Mouse (Mus musculus): ENCODE measurements around the gene Smarcc1. TPM values are rescaled to one million over a fixed set of nuclear protein-coding genes. Genes with fewer than 3 reads are reported as not detected.
"Not testable (repeated sequence)": the region's sequence is repeated elsewhere in the genome, so short reads cannot be mapped to it uniquely, and the experiment has no call there.

Gene Smarcc1
- 23.1 and 26.6 TPM in 2 replicates for polyA plus RNA-seq (2015; fragmentation: Nextera tagmentation; extraction: Ambion mirVana)

GRCm38 (mm10) chr9:110116977-110117778 lies at the start of gene Smarcc1:
Gene Smarcc1 (plus strand): TSS chr9:110117708.
- H3K4me3 ChIP-seq (ENCODE audit: low read depth, low read length): peak within 1 kb of the TSS; percentile 88
- no peaks in the 10 kb centered on the region for H3K27me3 ChIP-seq (ENCODE audit: control insufficient read depth, insufficient read depth, low read length)
- WGBS: under 1% methylated on average over 61 of the region's 79 CpGs
- no peaks in the 10 kb centered on the region; the same call in 1 of the 2 replicates for H3K36me3 ChIP-seq (ENCODE audit: control insufficient read depth, insufficient read depth, low read length)
- peak within 1 kb of the TSS; percentile 86 for H3K9ac ChIP-seq (ENCODE audit: low read length)
- H3K27ac ChIP-seq (replicated peaks): peak within 1 kb of the TSS; percentile 97
- ATAC-seq (ENCODE audit: low FRiP score, low TSS enrichment): peak; percentile 96
- H3K9me3 ChIP-seq (ENCODE audit: control insufficient read depth, low read length): no peaks in the 10 kb centered on the region
- no peaks in the 10 kb centered on the region for H3K4me1 ChIP-seq (replicated peaks; ENCODE audit: control insufficient read depth, insufficient read depth)
- peak; percentile 92 for DNase-seq (ENCODE audit: low spot score)
- H3K4me2 ChIP-seq (replicated peaks; ENCODE audit: low read depth): peak within 1 kb of the TSS; percentile 76
- TF ChIP-seq CTCF (IDR thresholded peaks at IDR 0.05; ENCODE audit: low read depth): peak; percentile 3; the same call in 1 of the 2 replicates
- TF ChIP-seq EP300 (optimal IDR thresholded peaks at IDR 0.05): no peak

- TF ChIP-seq EP300 (optimal IDR thresholded peaks at IDR 0.05) (no peak), CTCF (IDR thresholded peaks at IDR 0.05; ENCODE audit: low read depth) (no peak)
- no peaks in the 10 kb centered on the region for H3K27me3 ChIP-seq (ENCODE audit: control insufficient read depth, insufficient read depth, low read length)
- H3K4me1 ChIP-seq (replicated peaks; ENCODE audit: control insufficient read depth, insufficient read depth): no peaks in the 10 kb centered on the region
- peaks cover 13% of the 10 kb centered on the region for H3K36me3 ChIP-seq (ENCODE audit: control insufficient read depth, insufficient read depth, low read length)
- no peaks in the 10 kb centered on the region for H3K9me3 ChIP-seq (ENCODE audit: control insufficient read depth, low read length)
- ATAC-seq (ENCODE audit: low FRiP score, low TSS enrichment) (no peak), DNase-seq (ENCODE audit: low spot score) (no peak)
- no peak overlapping the region for H3K4me2 ChIP-seq (replicated peaks; ENCODE audit: low read depth)
- 92% methylated on average over 6 of the region's 6 CpGs for WGBS
- no peak overlapping the region for H3K4me3 ChIP-seq (ENCODE audit: low read depth, low read length)
- no peak overlapping the region for H3K9ac ChIP-seq (ENCODE audit: low read length)
- no peak overlapping the region for H3K27ac ChIP-seq (replicated peaks)
These were observed 48.8 kb upstream of the Smarcc1 start for GRCm38 (mm10) chr9:110068745-110069144.

GRCm38 (mm10) chr9:110070358-110070757 lies 47.1 kb upstream of the Smarcc1 start:
- DNase-seq (ENCODE audit: low spot score): no peak
- TF ChIP-seq CTCF (IDR thresholded peaks at IDR 0.05; ENCODE audit: low read depth) (no peak), EP300 (optimal IDR thresholded peaks at IDR 0.05) (no peak)

GRCm38 (mm10) chr9:110071011-110071410 lies 46.5 kb upstream of the Smarcc1 start:
- DNase-seq (ENCODE audit: low spot score) (no peak), ATAC-seq (ENCODE audit: low FRiP score, low TSS enrichment) (no peak)
- H3K27ac ChIP-seq (replicated peaks): no peak overlapping the region
- WGBS: 73% methylated on average over 4 of the region's 4 CpGs
- no peaks in the 10 kb centered on the region for H3K27me3 ChIP-seq (ENCODE audit: control insufficient read depth, insufficient read depth, low read length)
- no peaks in the 10 kb centered on the region for H3K4me1 ChIP-seq (replicated peaks; ENCODE audit: control insufficient read depth, insufficient read depth)
- no peaks in the 10 kb centered on the region for H3K9me3 ChIP-seq (ENCODE audit: control insufficient read depth, low read length)
- H3K36me3 ChIP-seq (ENCODE audit: control insufficient read depth, insufficient read depth, low read length): peaks cover 10% of the 10 kb centered on the region
- TF ChIP-seq CTCF (IDR thresholded peaks at IDR 0.05; ENCODE audit: low read depth): no peak
- TF ChIP-seq EP300 (optimal IDR thresholded peaks at IDR 0.05): no peak
- no peak overlapping the region for H3K9ac ChIP-seq (ENCODE audit: low read length)
- no peak overlapping the region for H3K4me2 ChIP-seq (replicated peaks; ENCODE audit: low read depth)
- H3K4me3 ChIP-seq (ENCODE audit: low read depth, low read length): no peak overlapping the region

More at GRCm38 (mm10) chr9:110070358-110070757, 47.1 kb upstream of the Smarcc1 start:
- Histone ChIP-seq H3K27me3 (ENCODE audit: control insufficient read depth, insufficient read depth, low read length) (no peaks in the 10 kb centered on the region), H3K4me3 (ENCODE audit: low read depth, low read length) (no peak overlapping the region), H3K4me2 (replicated peaks; ENCODE audit: low read depth) (no peak overlapping the region), H3K9me3 (ENCODE audit: control insufficient read depth, low read length) (no peaks in the 10 kb centered on the region), H3K9ac (ENCODE audit: low read length) (no peak overlapping the region), H3K36me3 (ENCODE audit: control insufficient read depth, insufficient read depth, low read length) (peaks cover 10% of the 10 kb centered on the region), H3K27ac (replicated peaks) (no peak overlapping the region), H3K4me1 (replicated peaks; ENCODE audit: control insufficient read depth, insufficient read depth) (no peaks in the 10 kb centered on the region)
- no peak for ATAC-seq (ENCODE audit: low FRiP score, low TSS enrichment)
- 60% methylated on average over 9 of the region's 9 CpGs for WGBS

- TF ChIP-seq EP300 (optimal IDR thresholded peaks at IDR 0.05): no peak
- TF ChIP-seq CTCF (IDR thresholded peaks at IDR 0.05; ENCODE audit: low read depth): peak; percentile 87
- Histone ChIP-seq H3K27me3 (ENCODE audit: control insufficient read depth, insufficient read depth, low read length) (no peaks in the 10 kb centered on the region), H3K4me1 (replicated peaks; ENCODE audit: control insufficient read depth, insufficient read depth) (no peaks in the 10 kb centered on the region), H3K36me3 (ENCODE audit: control insufficient read depth, insufficient read depth, low read length) (peaks cover 10% of the 10 kb centered on the region), H3K4me3 (ENCODE audit: low read depth, low read length) (no peak overlapping the region), H3K9me3 (ENCODE audit: control insufficient read depth, low read length) (no peaks in the 10 kb centered on the region), H3K9ac (ENCODE audit: low read length) (no peak overlapping the region), H3K4me2 (replicated peaks; ENCODE audit: low read depth) (no peak overlapping the region), H3K27ac (replicated peaks) (no peak overlapping the region)
- WGBS: 3% methylated on average over 1 of the region's 1 CpGs
- ATAC-seq (ENCODE audit: low FRiP score, low TSS enrichment) (0 out of 2 replicates have a peak, but pooled peaks have one; percentile 38), DNase-seq (ENCODE audit: low spot score) (peak; percentile 72)
These were observed 45.7 kb upstream of the Smarcc1 start for GRCm38 (mm10) chr9:110071843-110072242.

GRCm38 (mm10) chr9:110076468-110076867 lies 41.0 kb upstream of the Smarcc1 start:
- H3K9ac ChIP-seq (ENCODE audit: low read length); H3K27ac ChIP-seq (replicated peaks); H3K9me3 ChIP-seq (ENCODE audit: control insufficient read depth, low read length); H3K27me3 ChIP-seq (ENCODE audit: control insufficient read depth, insufficient read depth, low read length); H3K4me2 ChIP-seq (replicated peaks; ENCODE audit: low read depth); H3K4me3 ChIP-seq (ENCODE audit: low read depth, low read length); DNase-seq (ENCODE audit: low spot score); ATAC-seq (ENCODE audit: low FRiP score, low TSS enrichment); H3K4me1 ChIP-seq (replicated peaks; ENCODE audit: control insufficient read depth, insufficient read depth): not testable (repeated sequence)
- peaks cover 10% of the 10 kb centered on the region for H3K36me3 ChIP-seq (ENCODE audit: control insufficient read depth, insufficient read depth, low read length)
- WGBS: 69% methylated on average over 4 of the region's 7 CpGs
